Mouse (Mus musculus): ENCODE data around the gene Gbp7.

DNA sequence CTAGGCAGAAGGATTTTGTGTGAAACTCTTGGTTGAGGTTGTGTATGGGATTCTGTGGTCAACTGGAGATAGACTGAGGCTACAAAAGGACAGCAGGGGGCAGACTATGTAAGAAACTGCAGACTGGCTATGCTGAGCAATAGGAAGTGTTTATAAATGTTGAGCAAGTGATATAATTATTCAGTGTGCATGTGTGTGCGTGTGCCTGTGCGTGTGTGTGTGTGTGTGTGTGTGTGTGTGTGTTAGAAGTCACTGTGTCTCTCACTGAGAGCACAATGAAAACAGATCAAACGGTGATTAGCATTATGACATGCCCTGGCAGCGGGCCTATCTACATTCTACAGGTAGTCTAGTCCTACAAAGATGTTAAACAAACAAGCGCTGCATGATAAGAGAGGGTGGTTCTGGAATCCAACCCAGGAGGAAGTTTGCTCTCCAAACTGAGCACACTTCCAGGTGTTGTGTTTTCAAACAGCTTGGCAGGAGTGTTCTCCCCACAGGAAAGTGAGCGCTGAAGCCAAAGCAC lies 36.5 kb upstream of the Gbp7 start, which contains the start of gene Gbp5:
- TF ChIP-seq POLR2A (IDR thresholded peaks at IDR 0.05; ENCODE audit: low read depth, low read length) (no peak), NRF1 (IDR thresholded peaks at IDR 0.05; ENCODE audit: low read depth, low read length) (peak; percentile 21; the same call in 1 of the 2 replicates), CTCF (conservative IDR thresholded peaks at IDR 0.05 in 1 of 2, IDR thresholded peaks at IDR 0.05 in 1 of 2; ENCODE audit: low read depth in 2 of 2, low read length in 2 of 2) (peak; percentile 66 to 99), ZC3H11A (IDR thresholded peaks at IDR 0.05; ENCODE audit: low read depth, low read length) (peak; percentile 97), SMC3 (IDR thresholded peaks at IDR 0.05; ENCODE audit: low read depth, low read length) (peak; percentile 100), ZKSCAN1 (IDR thresholded peaks at IDR 0.05; ENCODE audit: borderline replicate concordance, low read depth, low read length) (no peak), POLR2AphosphoS2 (IDR thresholded peaks at IDR 0.05; ENCODE audit: low read depth, low read length) (no peak), EP300 (IDR thresholded peaks at IDR 0.05; ENCODE audit: low read length) (no peak)
